Mouse (Mus musculus): ENCODE results near the gene Map2. TPM values are rescaled to one million over a fixed set of nuclear protein-coding genes. Genes with fewer than 3 reads are reported as not detected.

Gene Map2
- 21.0 and 22.5 TPM in 2 replicates for polyA plus RNA-seq (2014; fragmentation: Nextera tagmentation; extraction: Ambion mirVana)

- under 1% methylated on average over 54 of the region's 61 CpGs for WGBS
- H3K9me3 ChIP-seq (ENCODE audit: control insufficient read depth, low read depth, low read length), result no peaks in the 10 kb centered on the region
- H3K36me3 ChIP-seq (ENCODE audit: control insufficient read depth, insufficient read depth, low read length), result no peaks in the 10 kb centered on the region
- no peaks in the 10 kb centered on the region for H3K27me3 ChIP-seq (ENCODE audit: control insufficient read depth, insufficient read depth, low read length)
- H3K4me1 ChIP-seq (ENCODE audit: control insufficient read depth, insufficient read depth, low read length), result no peaks in the 10 kb centered on the region
- H3K9ac ChIP-seq (replicated peaks; ENCODE audit: low read depth, low read length), result peak within 1 kb of the TSS; percentile 38
- peak within 1 kb of the TSS; percentile 67 for H3K4me3 ChIP-seq (ENCODE audit: low read depth, low read length)
- no peak within 1 kb of the TSS for H3K27ac ChIP-seq (ENCODE audit: low read length)
- peak within 1 kb of the TSS; percentile 87 for H3K4me2 ChIP-seq (replicated peaks; ENCODE audit: low read depth, low read length)
- ATAC-seq (ENCODE audit: insufficient number of reproducible peaks, insufficient read depth, low FRiP score, low read depth), result peak; percentile 98
These were observed at the start of gene Map2 for GRCm38 (mm10) chr1:66175041-66175665. Gene Map2, plus strand, starts transcription at chr1:66175273.

- Histone ChIP-seq H3K4me3 (ENCODE audit: low read depth, low read length) (no peak overlapping the region), H3K27me3 (ENCODE audit: control insufficient read depth, insufficient read depth, low read length) (no peaks in the 10 kb centered on the region), H3K27ac (ENCODE audit: low read length) (no peak overlapping the region), H3K4me1 (ENCODE audit: control insufficient read depth, insufficient read depth, low read length) (no peaks in the 10 kb centered on the region), H3K4me2 (replicated peaks; ENCODE audit: low read depth, low read length) (no peak overlapping the region), H3K9me3 (ENCODE audit: control insufficient read depth, low read depth, low read length) (no peaks in the 10 kb centered on the region), H3K36me3 (ENCODE audit: control insufficient read depth, insufficient read depth, low read length) (no peaks in the 10 kb centered on the region), H3K9ac (replicated peaks; ENCODE audit: low read depth, low read length) (no peak overlapping the region)
- ATAC-seq (ENCODE audit: insufficient number of reproducible peaks, insufficient read depth, low FRiP score, low read depth), result no peak
These were observed 42.1 kb upstream of the Map2 start for GRCm38 (mm10) chr1:66133014-66133413.

GRCm38 (mm10) chr1:66135324-66135723, 39.7 kb upstream of the Map2 start:
- no peak overlapping the region for H3K4me3 ChIP-seq (ENCODE audit: low read depth, low read length)
- ATAC-seq (ENCODE audit: insufficient number of reproducible peaks, insufficient read depth, low FRiP score, low read depth), result no peak
- H3K27ac ChIP-seq (ENCODE audit: low read length), result no peak overlapping the region
- H3K4me1 ChIP-seq (ENCODE audit: control insufficient read depth, insufficient read depth, low read length), result no peaks in the 10 kb centered on the region
- H3K9ac ChIP-seq (replicated peaks; ENCODE audit: low read depth, low read length), result no peak overlapping the region
- no peaks in the 10 kb centered on the region for H3K27me3 ChIP-seq (ENCODE audit: control insufficient read depth, insufficient read depth, low read length)
- no peaks in the 10 kb centered on the region for H3K36me3 ChIP-seq (ENCODE audit: control insufficient read depth, insufficient read depth, low read length)
- H3K9me3 ChIP-seq (ENCODE audit: control insufficient read depth, low read depth, low read length), result no peaks in the 10 kb centered on the region
- H3K4me2 ChIP-seq (replicated peaks; ENCODE audit: low read depth, low read length), result no peak overlapping the region

GRCm38 (mm10) chr1:66140686-66141085, 34.4 kb upstream of the Map2 start:
- Histone ChIP-seq H3K36me3 (ENCODE audit: control insufficient read depth, insufficient read depth, low read length) (no peaks in the 10 kb centered on the region), H3K9me3 (ENCODE audit: control insufficient read depth, low read depth, low read length) (no peaks in the 10 kb centered on the region), H3K4me1 (ENCODE audit: control insufficient read depth, insufficient read depth, low read length) (no peaks in the 10 kb centered on the region), H3K4me3 (ENCODE audit: low read depth, low read length) (no peak overlapping the region), H3K9ac (replicated peaks; ENCODE audit: low read depth, low read length) (no peak overlapping the region), H3K27ac (ENCODE audit: low read length) (no peak overlapping the region), H3K4me2 (replicated peaks; ENCODE audit: low read depth, low read length) (no peak overlapping the region), H3K27me3 (ENCODE audit: control insufficient read depth, insufficient read depth, low read length) (no peaks in the 10 kb centered on the region)
- ATAC-seq (ENCODE audit: insufficient number of reproducible peaks, insufficient read depth, low FRiP score, low read depth), result no peak
- WGBS, result 88% methylated on average over 1 of the region's 1 CpGs

- Histone ChIP-seq H3K36me3 (ENCODE audit: control insufficient read depth, insufficient read depth, low read length) (no peaks in the 10 kb centered on the region), H3K9me3 (ENCODE audit: control insufficient read depth, low read depth, low read length) (no peaks in the 10 kb centered on the region), H3K4me2 (replicated peaks; ENCODE audit: low read depth, low read length) (no peak overlapping the region), H3K4me1 (ENCODE audit: control insufficient read depth, insufficient read depth, low read length) (no peaks in the 10 kb centered on the region), H3K27ac (ENCODE audit: low read length) (no peak overlapping the region), H3K9ac (replicated peaks; ENCODE audit: low read depth, low read length) (no peak overlapping the region), H3K4me3 (ENCODE audit: low read depth, low read length) (no peak overlapping the region), H3K27me3 (ENCODE audit: control insufficient read depth, insufficient read depth, low read length) (no peaks in the 10 kb centered on the region)
- no peak for ATAC-seq (ENCODE audit: insufficient number of reproducible peaks, insufficient read depth, low FRiP score, low read depth)
- 73% methylated on average over 3 of the region's 3 CpGs for WGBS
These were observed 29.9 kb upstream of the Map2 start for GRCm38 (mm10) chr1:66145180-66145579.

- ATAC-seq (ENCODE audit: insufficient number of reproducible peaks, insufficient read depth, low FRiP score, low read depth), result no peak
- 47% methylated on average over 2 of the region's 2 CpGs for WGBS
These were observed 26.1 kb upstream of the Map2 start for GRCm38 (mm10) chr1:66148825-66149514.

GRCm38 (mm10) chr1:66150806-66151205, 24.3 kb upstream of the Map2 start:
- 91% methylated on average over 3 of the region's 3 CpGs for WGBS
- ATAC-seq (ENCODE audit: insufficient number of reproducible peaks, insufficient read depth, low FRiP score, low read depth), result no peak
- Histone ChIP-seq H3K4me2 (replicated peaks; ENCODE audit: low read depth, low read length) (no peak overlapping the region), H3K27me3 (ENCODE audit: control insufficient read depth, insufficient read depth, low read length) (no peaks in the 10 kb centered on the region), H3K9ac (replicated peaks; ENCODE audit: low read depth, low read length) (no peak overlapping the region), H3K9me3 (ENCODE audit: control insufficient read depth, low read depth, low read length) (no peaks in the 10 kb centered on the region), H3K4me3 (ENCODE audit: low read depth, low read length) (no peak overlapping the region), H3K36me3 (ENCODE audit: control insufficient read depth, insufficient read depth, low read length) (no peaks in the 10 kb centered on the region), H3K27ac (ENCODE audit: low read length) (no peak overlapping the region), H3K4me1 (ENCODE audit: control insufficient read depth, insufficient read depth, low read length) (no peaks in the 10 kb centered on the region)

More at GRCm38 (mm10) chr1:66148825-66149514, 26.1 kb upstream of the Map2 start:
- Histone ChIP-seq H3K9ac (replicated peaks; ENCODE audit: low read depth, low read length) (no peak overlapping the region), H3K36me3 (ENCODE audit: control insufficient read depth, insufficient read depth, low read length) (no peaks in the 10 kb centered on the region), H3K4me1 (ENCODE audit: control insufficient read depth, insufficient read depth, low read length) (no peaks in the 10 kb centered on the region), H3K4me3 (ENCODE audit: low read depth, low read length) (no peak overlapping the region), H3K27ac (ENCODE audit: low read length) (no peak overlapping the region), H3K27me3 (ENCODE audit: control insufficient read depth, insufficient read depth, low read length) (no peaks in the 10 kb centered on the region), H3K9me3 (ENCODE audit: control insufficient read depth, low read depth, low read length) (no peaks in the 10 kb centered on the region), H3K4me2 (replicated peaks; ENCODE audit: low read depth, low read length) (no peak overlapping the region)

GRCm38 (mm10) chr1:66157135-66157534, 17.9 kb upstream of the Map2 start:
- Histone ChIP-seq H3K4me2 (replicated peaks; ENCODE audit: low read depth, low read length) (no peak overlapping the region), H3K27ac (ENCODE audit: low read length) (no peak overlapping the region), H3K9me3 (ENCODE audit: control insufficient read depth, low read depth, low read length) (no peaks in the 10 kb centered on the region), H3K36me3 (ENCODE audit: control insufficient read depth, insufficient read depth, low read length) (no peaks in the 10 kb centered on the region), H3K27me3 (ENCODE audit: control insufficient read depth, insufficient read depth, low read length) (no peaks in the 10 kb centered on the region), H3K4me3 (ENCODE audit: low read depth, low read length) (no peak overlapping the region), H3K9ac (replicated peaks; ENCODE audit: low read depth, low read length) (no peak overlapping the region), H3K4me1 (ENCODE audit: control insufficient read depth, insufficient read depth, low read length) (no peaks in the 10 kb centered on the region)
- ATAC-seq (ENCODE audit: insufficient number of reproducible peaks, insufficient read depth, low FRiP score, low read depth), result no peak
- 78% methylated on average over 2 of the region's 2 CpGs for WGBS

GRCm38 (mm10) chr1:66157589-66157988, 17.5 kb upstream of the Map2 start:
- Histone ChIP-seq H3K4me3 (ENCODE audit: low read depth, low read length) (no peak overlapping the region), H3K4me1 (ENCODE audit: control insufficient read depth, insufficient read depth, low read length) (no peaks in the 10 kb centered on the region), H3K27ac (ENCODE audit: low read length) (no peak overlapping the region), H3K27me3 (ENCODE audit: control insufficient read depth, insufficient read depth, low read length) (no peaks in the 10 kb centered on the region), H3K9me3 (ENCODE audit: control insufficient read depth, low read depth, low read length) (no peaks in the 10 kb centered on the region), H3K36me3 (ENCODE audit: control insufficient read depth, insufficient read depth, low read length) (no peaks in the 10 kb centered on the region), H3K9ac (replicated peaks; ENCODE audit: low read depth, low read length) (no peak overlapping the region), H3K4me2 (replicated peaks; ENCODE audit: low read depth, low read length) (no peak overlapping the region)
- ATAC-seq (ENCODE audit: insufficient number of reproducible peaks, insufficient read depth, low FRiP score, low read depth), result no peak
